In genomic region chr19:47335262-47335661, GRCm38 (mm10) we compare ENCODE assay signal across 12 mouse cellular contexts.
DNase-seq lines count a peak whose midpoint lies in the region; ATAC-seq and TF ChIP-seq lines count a peak whose summit lies in the region.
"Had no signal": no experiment of that assay in that cellular context is flagged by ENCODE, and none has a peak within 500 bp of the region (broad histone marks: within the 10 kb centered on the region; RNA-seq: fewer than 3 reads in every experiment).

No protein-coding gene starts in this region.

- no peak overlapping the region for H3K4me2 ChIP-seq in forebrain, embryonic 13.5 days
- H3K4me2 ChIP-seq in forebrain, postnatal 0 days (ENCODE audit: low read depth): no peak overlapping the region
- H3K4me2 ChIP-seq in embryonic facial prominence, embryonic 12.5 days (replicated peaks): no peak overlapping the region

- no peak overlapping the region for H3K4me3 ChIP-seq in forebrain, embryonic 13.5 days
- no peak overlapping the region for H3K4me3 ChIP-seq in forebrain, postnatal 0 days (ENCODE audit: low read depth, low read length)
- no peak overlapping the region for H3K4me3 ChIP-seq in left cerebral cortex, adult 2 months
- H3K4me3 ChIP-seq in embryonic facial prominence, embryonic 12.5 days: no peak overlapping the region
- H3K4me3 ChIP-seq in limb, embryonic 10.5 days: no peak overlapping the region

- H3K36me3 ChIP-seq in forebrain, embryonic 13.5 days (ENCODE audit: poor library complexity, severe bottlenecking): no peaks in the 10 kb centered on the region
- H3K36me3 ChIP-seq in forebrain, postnatal 0 days (ENCODE audit: insufficient read depth): no peaks in the 10 kb centered on the region
- H3K36me3 ChIP-seq in embryonic facial prominence, embryonic 12.5 days: no peaks in the 10 kb centered on the region
- 0 out of 2 replicates have a peak, but pooled peaks cover 3% of the 10 kb centered on the region for H3K36me3 ChIP-seq in limb, embryonic 10.5 days

- H3K9ac ChIP-seq in forebrain, embryonic 13.5 days: no peak overlapping the region
- no peak overlapping the region for H3K9ac ChIP-seq in forebrain, postnatal 0 days
- H3K9ac ChIP-seq in embryonic facial prominence, embryonic 12.5 days: no peak overlapping the region
- H3K9ac ChIP-seq: liver, embryonic 14.5 days had no signal

- ATAC-seq in forebrain, embryonic 13.5 days: no peak
- no peak for ATAC-seq in forebrain, postnatal 0 days
- ATAC-seq in embryonic facial prominence, embryonic 12.5 days (ENCODE audit: insufficient number of reproducible peaks, insufficient read depth, low FRiP score, low TSS enrichment): no peak

- DNase-seq in forebrain, postnatal 0 days: no peak
- no peak for DNase-seq in left cerebral cortex, adult 2 months (ENCODE audit: extremely low spot score in 1 of 2, low spot score in 2 of 2)
- DNase-seq in left cerebral cortex, postnatal 4 days: no peak
- no peak for DNase-seq in limb, embryonic 10.5 days (ENCODE audit: low spot score)
- no peak for DNase-seq in lung, postnatal 36 days
- DNase-seq in embryo, embryonic 9.5 days (ENCODE audit: extremely low spot score): no peak
- DNase-seq: adrenal gland, postnatal 25 days; kidney, adult 8-10 months; thymus, adult 18-20 months had no signal

- H3K27ac ChIP-seq in forebrain, embryonic 13.5 days: peak overlapping the region; percentile 44; the same call in 1 of the 2 replicates
- H3K27ac ChIP-seq in forebrain, postnatal 0 days (ENCODE audit: low read depth, low read length): no peak overlapping the region
- H3K27ac ChIP-seq in left cerebral cortex, adult 2 months: peak overlapping the region; percentile 2; the same call in 1 of the 2 replicates
- H3K27ac ChIP-seq in embryonic facial prominence, embryonic 12.5 days: peak overlapping the region; percentile 19; the same call in 1 of the 2 replicates
- H3K27ac ChIP-seq in limb, embryonic 10.5 days: peak overlapping the region; percentile 67; the same call in 1 of the 2 replicates
- H3K27ac ChIP-seq: liver, embryonic 14.5 days had no signal

- peaks cover 10% of the 10 kb centered on the region; the same call in 1 of the 2 replicates for H3K27me3 ChIP-seq in forebrain, embryonic 13.5 days
- no peaks in the 10 kb centered on the region for H3K27me3 ChIP-seq in forebrain, postnatal 0 days (ENCODE audit: insufficient read depth, low read length)
- no peaks in the 10 kb centered on the region for H3K27me3 ChIP-seq in embryonic facial prominence, embryonic 12.5 days
- H3K27me3 ChIP-seq in limb, embryonic 10.5 days (ENCODE audit: low read depth, poor library complexity, severe bottlenecking): peaks cover 3% of the 10 kb centered on the region; the same call in 1 of the 2 replicates

- intact Hi-C loops in left cerebral cortex, adult 2 months (cut with DNase I): no loop called here
- intact Hi-C loops in left cerebral cortex, postnatal 4 days (cut with DNase I): loop anchor here (5.0 kb wide), 1 partner anchor 158 kb away; the partner anchor contains the start of gene Neurl1a

- 75% methylated on average over 6 of the region's 6 CpGs for WGBS in forebrain, embryonic 13.5 days
- 59% methylated on average over 6 of the region's 6 CpGs for WGBS in forebrain, postnatal 0 days
- 74% methylated on average over 6 of the region's 6 CpGs for WGBS in embryonic facial prominence, embryonic 12.5 days
- 50% methylated on average over 6 of the region's 6 CpGs for WGBS in limb, embryonic 10.5 days

- no peaks in the 10 kb centered on the region for H3K9me3 ChIP-seq in forebrain, embryonic 13.5 days (replicated peaks)
- no peaks in the 10 kb centered on the region for H3K9me3 ChIP-seq in forebrain, postnatal 0 days (ENCODE audit: low read length)
- no peaks in the 10 kb centered on the region for H3K9me3 ChIP-seq in embryonic facial prominence, embryonic 12.5 days
- no peaks in the 10 kb centered on the region for H3K9me3 ChIP-seq in limb, embryonic 10.5 days (replicated peaks)

- no peak for TF ChIP-seq CTCF in forebrain, postnatal 0 days (IDR thresholded peaks at IDR 0.05; ENCODE audit: low read depth)
- no peak for TF ChIP-seq CTCF in left cerebral cortex, adult 2 months (IDR thresholded peaks at IDR 0.05)

- H3K4me1 ChIP-seq in forebrain, embryonic 13.5 days: peaks cover 52% of the 10 kb centered on the region
- H3K4me1 ChIP-seq in forebrain, postnatal 0 days (ENCODE audit: insufficient read depth): peaks cover 10% of the 10 kb centered on the region
- H3K4me1 ChIP-seq in embryonic facial prominence, embryonic 12.5 days: peaks cover 46% of the 10 kb centered on the region
- H3K4me1 ChIP-seq in limb, embryonic 10.5 days: peaks cover 64% of the 10 kb centered on the region
